Comparison of ENCODE assay signal across 8 mouse cellular contexts in the genomic region with DNA sequence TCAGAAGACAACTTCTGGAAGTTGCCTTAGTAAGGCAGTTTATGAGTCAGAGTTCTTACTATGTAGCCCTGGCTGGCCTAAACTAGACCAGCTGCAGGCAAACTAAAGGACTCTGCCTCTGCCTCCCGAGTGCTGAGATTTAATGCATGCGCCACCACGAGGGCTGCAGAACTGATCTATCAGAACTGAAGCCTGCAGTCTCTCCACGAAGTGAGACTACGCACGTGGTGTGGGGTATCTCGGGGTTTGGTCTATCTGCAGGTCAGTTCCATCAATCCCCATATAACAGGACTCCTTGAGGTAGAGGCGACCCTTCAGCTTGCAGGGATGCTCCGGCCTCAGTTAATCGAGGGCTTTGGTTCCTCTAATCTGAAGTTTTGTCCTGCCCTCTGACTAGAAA. TPM values are rescaled to one million over a fixed set of nuclear protein-coding genes. Genes with fewer than 3 reads are reported as not detected.
DNase-seq lines count a peak whose midpoint lies in the region; ATAC-seq and TF ChIP-seq lines count a peak whose summit lies in the region.

No protein-coding gene starts in this region.

- no peaks in the 10 kb centered on the region for H3K27me3 ChIP-seq in C2C12 (ENCODE audit: control insufficient read depth, insufficient read depth, insufficient read length)
- no peaks in the 10 kb centered on the region for H3K27me3 ChIP-seq in hindbrain, embryonic 11.5 days (ENCODE audit: control insufficient read depth, insufficient read depth, low read length)
- no peaks in the 10 kb centered on the region for H3K27me3 ChIP-seq in liver, postnatal 0 days (ENCODE audit: insufficient read depth, low read length)

- peaks cover 13% of the 10 kb centered on the region for H3K79me3 ChIP-seq in C2C12 (ENCODE audit: low read depth)

- no peak for TF ChIP-seq CTCF in C2C12 (IDR thresholded peaks at IDR 0.05; ENCODE audit: control insufficient read depth, insufficient read depth, insufficient read length)
- no peak for TF ChIP-seq CTCF in liver, postnatal 0 days (IDR thresholded peaks at IDR 0.05; ENCODE audit: low read depth)

- peak; percentile 11 for DNase-seq in heart, adult 8-10 months (ENCODE audit: low spot score)
- no peak for DNase-seq in heart, adult 9 months (ENCODE audit: low spot score in 2 of 2)
- DNase-seq in embryo, embryonic 11.5 days (ENCODE audit: low read depth, low spot score) = peak; percentile 14
- DNase-seq in hindbrain, embryonic 11.5 days (ENCODE audit: low spot score) = no peak
- DNase-seq in liver, postnatal 0 days = no peak
- DNase-seq in retina, embryonic 14.5 days (ENCODE audit: low spot score) = peak; percentile 47
- DNase-seq in left cerebral cortex, postnatal 36 days (ENCODE audit: low spot score in 2 of 2) = no peak

- peak overlapping the region; percentile 93 for H3K9ac ChIP-seq in hindbrain, embryonic 11.5 days (ENCODE audit: low read depth, low read length)
- H3K9ac ChIP-seq in liver, postnatal 0 days (replicated peaks) = peak overlapping the region; percentile 90

- ATAC-seq in hindbrain, embryonic 11.5 days (ENCODE audit: low FRiP score) = peak; percentile 68
- 0 out of 2 replicates have a peak, but pooled peaks have one; percentile 1 for ATAC-seq in liver, postnatal 0 days

- intact Hi-C loops in left cerebral cortex, postnatal 36 days (cut with DNase I) = loop anchor here (2.0 kb wide), 1 partner anchor 40 kb away; a partner anchor contains a TSS

- peak overlapping the region; percentile 89 for H3K4me2 ChIP-seq in hindbrain, embryonic 11.5 days (replicated peaks; ENCODE audit: low read depth, low read length)
- H3K4me2 ChIP-seq in liver, postnatal 0 days (ENCODE audit: low read depth, low read length) = peak overlapping the region; percentile 94

- H3K4me1 ChIP-seq in hindbrain, embryonic 11.5 days (replicated peaks; ENCODE audit: control insufficient read depth, insufficient read depth, low read length) = 0 out of 2 replicates have a peak, but pooled peaks cover 5% of the 10 kb centered on the region
- H3K4me1 ChIP-seq in liver, postnatal 0 days (ENCODE audit: insufficient read depth) = peaks cover 15% of the 10 kb centered on the region

- TF ChIP-seq EP300 in liver, postnatal 0 days (IDR thresholded peaks at IDR 0.05; ENCODE audit: low read depth) = no peak

- peak overlapping the region; percentile 68 for H3ac ChIP-seq in C2C12 (ENCODE audit: control insufficient read depth, insufficient read length, low read depth)

- WGBS in hindbrain, embryonic 11.5 days = 3% methylated on average over 10 of the region's 10 CpGs
- 6% methylated on average over 10 of the region's 10 CpGs for WGBS in liver, postnatal 0 days (ENCODE audit: insufficient replicate concordance)

- no peaks in the 10 kb centered on the region for H3K9me3 ChIP-seq in hindbrain, embryonic 11.5 days (ENCODE audit: control insufficient read depth, low read length)
- H3K9me3 ChIP-seq in liver, postnatal 0 days (ENCODE audit: low read length) = no peaks in the 10 kb centered on the region

- 0 out of 2 replicates have a peak overlapping the region, but pooled peaks have one; percentile 42 for H3K27ac ChIP-seq in hindbrain, embryonic 11.5 days (ENCODE audit: low read depth, low read length)
- peak overlapping the region; percentile 85 for H3K27ac ChIP-seq in liver, postnatal 0 days (ENCODE audit: low read depth)

- H3K79me2 ChIP-seq in C2C12 (ENCODE audit: control insufficient read depth, insufficient read depth) = peaks cover 34% of the 10 kb centered on the region

- H3K36me3 ChIP-seq in C2C12 (ENCODE audit: control insufficient read depth, insufficient read depth) = peaks cover 55% of the 10 kb centered on the region
- H3K36me3 ChIP-seq in hindbrain, embryonic 11.5 days (ENCODE audit: control insufficient read depth, insufficient read depth, low read length) = no peaks in the 10 kb centered on the region
- peaks cover 5% of the 10 kb centered on the region; the same call in 1 of the 2 replicates for H3K36me3 ChIP-seq in liver, postnatal 0 days (replicated peaks; ENCODE audit: insufficient read depth, low read length)

- peak overlapping the region; percentile 78 for H3K4me3 ChIP-seq in C2C12 (ENCODE audit: insufficient read depth, poor library complexity, severe bottlenecking)
- peak overlapping the region; percentile 83 for H3K4me3 ChIP-seq in hindbrain, embryonic 11.5 days (ENCODE audit: low read depth, low read length)
- peak overlapping the region; percentile 84 for H3K4me3 ChIP-seq in liver, postnatal 0 days (ENCODE audit: low read depth, low read length)

TF ChIP-seq in C2C12, 6 proteins besides CTCF, POLR2A, EP300 and RAD21:
- TF ChIP-seq MYOG (IDR thresholded peaks at IDR 0.05; ENCODE audit: control insufficient read depth, extremely low read depth, insufficient read length) (no peak), USF1 (IDR thresholded peaks at IDR 0.05; ENCODE audit: low read depth) (no peak), MAX (IDR thresholded peaks at IDR 0.05) (no peak), MYOD1 (IDR thresholded peaks at IDR 0.05; ENCODE audit: control insufficient read depth, insufficient read length, low read depth) (no peak), FOSL1 (IDR thresholded peaks at IDR 0.05; ENCODE audit: insufficient read depth, low read length, poor library complexity, severe bottlenecking) (no peak), CEBPB (IDR thresholded peaks at IDR 0.05; ENCODE audit: low read depth) (no peak)

RNA-seq across cellular contexts. Expression of a gene that starts 0.6 kb away (rescaled TPM):
- 10 to 100 TPM; 15.4 to 15.8 (median 15.8) TPM for total RNA-seq in heart, adult 8-10 months (2022)
- polyA plus RNA-seq in C2C12 (2012; fragmentation: generic; extraction: Trizol) = 33.6 TPM
- polyA plus RNA-seq in hindbrain, embryonic 11.5 days (2014; fragmentation: Nextera tagmentation; extraction: Ambion mirVana) = 19.4 and 19.5 TPM in 2 replicates
- 5.7 and 6.5 TPM in 2 replicates for polyA plus RNA-seq in liver, postnatal 0 days (2015; fragmentation: Nextera tagmentation; extraction: Ambion mirVana)
- 10 to 100 TPM; 31.3 to 48.2 TPM for total RNA-seq in left cerebral cortex, postnatal 36 days (2021)

RNA-seq across cellular contexts. Expression of a gene that starts 39.9 kb away (rescaled TPM):
- total RNA-seq in heart, adult 8-10 months (2022) = under 1 TPM in 1 of 4 experiments, not detected in 3; 0.40 TPM
- 6.2 TPM for polyA plus RNA-seq in C2C12 (2012; fragmentation: generic; extraction: Trizol)
- polyA plus RNA-seq in hindbrain, embryonic 11.5 days (2014; fragmentation: Nextera tagmentation; extraction: Ambion mirVana) = 10.4 and 15.4 TPM in 2 replicates
- polyA plus RNA-seq in liver, postnatal 0 days (2015; fragmentation: Nextera tagmentation; extraction: Ambion mirVana) = 6.1 and 8.2 TPM in 2 replicates
- total RNA-seq in left cerebral cortex, postnatal 36 days (2021) = not detected

RNA-seq across cellular contexts. Expression of a gene that starts 40.0 kb away (rescaled TPM):
- total RNA-seq in heart, adult 8-10 months (2022) = 10 to 100 TPM; 12.3 to 16.5 (median 13.5) TPM
- polyA plus RNA-seq in C2C12 (2012; fragmentation: generic; extraction: Trizol) = 35.9 TPM
- 113 and 122 TPM in 2 replicates for polyA plus RNA-seq in hindbrain, embryonic 11.5 days (2014; fragmentation: Nextera tagmentation; extraction: Ambion mirVana)
- 22.9 and 23.8 TPM in 2 replicates for polyA plus RNA-seq in liver, postnatal 0 days (2015; fragmentation: Nextera tagmentation; extraction: Ambion mirVana)
- 10 to 100 TPM; 28.7 to 29.1 TPM for total RNA-seq in left cerebral cortex, postnatal 36 days (2021)

Comparison
In these comparisons a context has a peak if more than half of its experiments do, and no peak if none do; other contexts are left out.
1. DNase-seq: peak in heart, adult 8-10 months (single experiment), embryo, embryonic 11.5 days (single experiment) and retina, embryonic 14.5 days (single experiment); none in heart, adult 9 months (0 of 2), hindbrain, embryonic 11.5 days (single experiment), liver, postnatal 0 days (single experiment) and left cerebral cortex, postnatal 36 days (0 of 2).
2. Peak in every context shown above with its lines, with median percentiles within 50 percentile points of each other: H3K4me3 ChIP-seq.